Mouse (Mus musculus): ENCODE data around the gene 1700088E04Rik. TPM values are rescaled to one million over a fixed set of nuclear protein-coding genes. Genes with fewer than 3 reads are reported as not detected.

The 1700088E04Rik gene
- polyA plus RNA-seq, 1 experiment from 2014 or later = 6.0 TPM

- no peak for ATAC-seq (ENCODE audit: extremely low read depth, insufficient number of reproducible peaks, low FRiP score, low TSS enrichment)
- WGBS = 47% methylated on average over 7 of the region's 7 CpGs
- Histone ChIP-seq H3K27ac (replicated peaks) (no peak overlapping the region), H3K36me3 (peaks cover 85% of the 10 kb centered on the region), H3K9me3 (no peaks in the 10 kb centered on the region), H3K4me2 (no peak overlapping the region), H3K27me3 (replicated peaks) (no peaks in the 10 kb centered on the region), H3K4me1 (peaks cover 12% of the 10 kb centered on the region), H3K4me3 (no peak overlapping the region), H3K9ac (no peak overlapping the region)
Measured at GRCm38 (mm10) chr15:79131442-79131841, 9.6 kb downstream of the 1700088E04Rik start.

DNA sequence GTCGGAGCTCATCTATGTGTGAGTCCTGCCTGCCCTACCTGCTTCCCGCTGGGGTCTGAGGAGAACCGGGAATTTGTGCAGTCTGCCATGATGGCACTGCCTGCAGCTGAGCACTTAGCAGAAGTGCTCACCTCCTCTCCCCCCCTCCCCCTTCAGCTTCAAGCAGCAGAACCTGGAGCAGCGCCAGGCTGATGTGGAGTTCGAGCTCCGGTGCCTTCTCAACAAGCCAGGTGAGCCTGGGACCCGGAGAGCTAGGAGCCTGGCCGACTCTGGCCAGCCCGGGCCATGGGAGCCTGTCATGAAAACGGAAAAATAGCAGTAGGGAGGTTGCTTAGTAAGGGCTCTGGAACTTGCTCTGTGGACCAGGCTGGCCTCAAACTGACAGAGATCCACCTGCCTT is 10.3 kb downstream of the 1700088E04Rik start:
- 67% methylated on average over 10 of the region's 10 CpGs for WGBS
- no peak overlapping the region for H3K9ac ChIP-seq

GRCm38 (mm10) chr15:79129311-79129710 is 11.7 kb downstream of the 1700088E04Rik start:
- Histone ChIP-seq H3K27me3 (replicated peaks) (no peaks in the 10 kb centered on the region), H3K4me2 (no peak overlapping the region), H3K4me3 (no peak overlapping the region), H3K36me3 (peaks cover 99% of the 10 kb centered on the region), H3K4me1 (peaks cover 18% of the 10 kb centered on the region), H3K9me3 (no peaks in the 10 kb centered on the region), H3K9ac (no peak overlapping the region), H3K27ac (replicated peaks) (no peak overlapping the region)
- 70% methylated on average over 7 of the region's 7 CpGs for WGBS
- ATAC-seq (ENCODE audit: extremely low read depth, insufficient number of reproducible peaks, low FRiP score, low TSS enrichment) = no peak

More for the DNA sequence above, 10.3 kb downstream of the 1700088E04Rik start:
- Histone ChIP-seq H3K4me3 (no peak overlapping the region), H3K36me3 (peaks cover 92% of the 10 kb centered on the region), H3K27ac (replicated peaks) (no peak overlapping the region), H3K27me3 (replicated peaks) (no peaks in the 10 kb centered on the region), H3K9me3 (no peaks in the 10 kb centered on the region), H3K4me1 (peaks cover 12% of the 10 kb centered on the region), H3K4me2 (no peak overlapping the region)
- ATAC-seq (ENCODE audit: extremely low read depth, insufficient number of reproducible peaks, low FRiP score, low TSS enrichment) = no peak

- Histone ChIP-seq H3K4me2 (no peak overlapping the region), H3K9me3 (no peaks in the 10 kb centered on the region), H3K27ac (replicated peaks) (no peak overlapping the region), H3K36me3 (peaks cover 98% of the 10 kb centered on the region), H3K27me3 (replicated peaks) (no peaks in the 10 kb centered on the region), H3K4me3 (no peak overlapping the region), H3K4me1 (peaks cover 29% of the 10 kb centered on the region), H3K9ac (no peak overlapping the region)
- no peak for ATAC-seq (ENCODE audit: extremely low read depth, insufficient number of reproducible peaks, low FRiP score, low TSS enrichment)
- WGBS = 87% methylated on average over 5 of the region's 5 CpGs
Measured at GRCm38 (mm10) chr15:79128208-79128607, 12.8 kb downstream of the 1700088E04Rik start.

DNA sequence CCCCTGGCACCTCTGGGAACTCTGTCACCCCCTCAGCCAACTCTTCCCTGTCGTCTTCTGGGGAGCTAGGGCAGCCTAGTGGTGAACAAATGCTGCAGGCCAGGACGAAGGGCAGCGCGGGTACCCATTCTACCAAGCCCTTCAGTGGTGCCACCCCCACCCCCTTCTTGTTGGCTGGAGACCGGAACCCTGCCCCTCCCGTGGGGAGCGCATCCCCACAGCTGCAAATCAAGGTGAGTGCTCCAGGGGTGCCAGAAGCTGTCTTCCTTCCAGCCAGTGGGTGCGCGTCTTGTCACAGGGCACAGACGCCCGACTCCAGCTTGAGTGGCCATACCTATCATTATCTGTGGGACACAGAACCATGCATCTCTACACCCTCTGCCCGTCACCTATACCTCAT is 14.0 kb downstream of the 1700088E04Rik start:
- H3K27ac ChIP-seq (replicated peaks) = no peak overlapping the region

GRCm38 (mm10) chr15:79126217-79126932 is 14.7 kb downstream of the 1700088E04Rik start:
- ATAC-seq (ENCODE audit: extremely low read depth, insufficient number of reproducible peaks, low FRiP score, low TSS enrichment) = no peak
- Histone ChIP-seq H3K27me3 (replicated peaks) (no peaks in the 10 kb centered on the region), H3K9ac (no peak overlapping the region)

More for the DNA sequence above, 14.0 kb downstream of the 1700088E04Rik start:
- Histone ChIP-seq H3K9ac (no peak overlapping the region), H3K27me3 (replicated peaks) (no peaks in the 10 kb centered on the region), H3K9me3 (no peaks in the 10 kb centered on the region), H3K4me1 (peaks cover 39% of the 10 kb centered on the region), H3K4me2 (no peak overlapping the region), H3K36me3 (peaks cover 98% of the 10 kb centered on the region), H3K4me3 (no peak overlapping the region)
- no peak for ATAC-seq (ENCODE audit: extremely low read depth, insufficient number of reproducible peaks, low FRiP score, low TSS enrichment)
- 89% methylated on average over 12 of the region's 12 CpGs for WGBS

DNA sequence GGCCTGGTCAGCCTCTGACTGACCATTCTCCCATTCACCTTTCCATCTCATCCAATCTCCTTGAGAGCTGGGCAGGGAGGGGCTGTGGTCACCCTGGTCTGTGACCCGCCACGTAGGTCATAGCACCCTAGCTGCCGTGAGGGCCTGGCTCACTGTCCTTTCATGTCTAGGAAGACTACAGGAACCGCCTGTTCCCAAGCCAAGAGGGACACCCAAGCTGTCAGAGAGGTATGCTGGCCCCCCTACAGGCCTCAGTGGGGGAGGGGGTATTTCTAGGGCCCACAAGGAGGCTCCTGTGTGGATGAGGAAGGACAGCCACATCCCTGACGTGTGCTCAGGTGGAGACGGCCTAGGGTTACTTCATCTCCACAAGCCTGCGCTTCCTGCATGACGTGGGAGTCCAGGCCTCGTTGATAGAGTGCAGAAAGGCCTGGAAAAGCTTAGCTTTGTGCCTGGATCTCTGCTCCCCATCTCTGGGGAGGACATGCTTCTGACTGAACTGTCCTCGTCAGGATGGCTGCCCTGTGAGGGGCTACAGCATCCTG is 16.6 kb downstream of the 1700088E04Rik start:
- H3K4me3 ChIP-seq = no peak overlapping the region
- H3K36me3 ChIP-seq = peaks cover 98% of the 10 kb centered on the region
- peaks cover 28% of the 10 kb centered on the region for H3K4me1 ChIP-seq
- H3K9me3 ChIP-seq = no peaks in the 10 kb centered on the region
- H3K4me2 ChIP-seq = no peak overlapping the region
- WGBS = 77% methylated on average over 10 of the region's 10 CpGs
- peak overlapping the region; percentile 69 for H3K9ac ChIP-seq
- ATAC-seq (ENCODE audit: extremely low read depth, insufficient number of reproducible peaks, low FRiP score, low TSS enrichment) = no peak
- peak overlapping the region; percentile 91 for H3K27ac ChIP-seq (replicated peaks)
- H3K27me3 ChIP-seq (replicated peaks) = no peaks in the 10 kb centered on the region

More at GRCm38 (mm10) chr15:79126217-79126932, 14.7 kb downstream of the 1700088E04Rik start:
- WGBS = 74% methylated on average over 13 of the region's 13 CpGs
- Histone ChIP-seq H3K27ac (replicated peaks) (no peak overlapping the region), H3K4me1 (peaks cover 39% of the 10 kb centered on the region), H3K4me2 (no peak overlapping the region), H3K36me3 (peaks cover 98% of the 10 kb centered on the region), H3K9me3 (no peaks in the 10 kb centered on the region), H3K4me3 (no peak overlapping the region)

DNA sequence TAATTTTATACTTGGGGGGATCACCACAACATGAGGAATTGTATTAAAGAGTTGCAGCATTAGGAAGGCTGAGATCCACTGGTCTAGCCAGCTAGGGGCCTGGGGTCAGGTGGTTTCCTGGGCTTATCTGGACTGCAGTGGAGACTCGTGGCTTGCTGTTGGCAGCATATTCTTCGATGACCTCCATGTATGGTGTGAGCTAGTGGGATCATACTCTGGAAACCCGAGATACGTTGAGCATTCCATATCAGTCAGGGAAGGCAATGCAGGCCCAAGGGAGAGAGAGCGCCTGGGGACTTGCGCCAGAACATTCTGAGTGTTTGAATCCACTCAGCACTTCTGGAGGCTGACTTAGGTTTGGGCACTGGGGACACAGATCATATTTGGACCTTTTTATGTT is 17.3 kb downstream of the 1700088E04Rik start:
- 27% methylated on average over 6 of the region's 6 CpGs for WGBS

DNA sequence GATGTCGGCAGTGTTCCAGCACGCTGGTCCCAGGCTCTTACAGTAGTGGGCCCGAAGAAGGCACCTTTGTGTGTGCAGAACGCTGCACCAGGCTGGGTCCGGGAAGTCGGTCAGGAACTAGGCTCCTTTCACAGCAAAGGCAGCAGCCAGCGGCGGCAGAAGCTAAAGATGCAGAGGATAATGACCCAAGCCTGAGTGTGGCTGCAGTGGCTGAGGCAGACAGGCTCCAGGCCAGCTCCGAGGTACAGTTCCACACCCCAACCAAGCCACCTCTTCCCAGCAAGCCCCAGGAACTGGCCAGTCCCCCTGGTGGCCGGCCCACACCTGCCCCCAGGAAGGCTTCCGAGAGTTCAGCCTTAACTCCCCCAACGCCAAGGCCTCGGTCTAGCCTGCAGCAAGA is 18.5 kb downstream of the 1700088E04Rik start:
- no peak for ATAC-seq (ENCODE audit: extremely low read depth, insufficient number of reproducible peaks, low FRiP score, low TSS enrichment)
- Histone ChIP-seq H3K36me3 (peaks cover 99% of the 10 kb centered on the region), H3K4me2 (no peak overlapping the region), H3K27ac (replicated peaks) (peak overlapping the region; percentile 91), H3K9me3 (no peaks in the 10 kb centered on the region), H3K4me1 (peaks cover 28% of the 10 kb centered on the region), H3K9ac (peak overlapping the region; percentile 69; the same call in 1 of the 2 replicates), H3K27me3 (replicated peaks) (no peaks in the 10 kb centered on the region), H3K4me3 (no peak overlapping the region)
- 77% methylated on average over 13 of the region's 13 CpGs for WGBS

More for the DNA sequence above, 17.3 kb downstream of the 1700088E04Rik start:
- Histone ChIP-seq H3K36me3 (peaks cover 99% of the 10 kb centered on the region), H3K27ac (replicated peaks) (peak overlapping the region; percentile 91), H3K4me3 (no peak overlapping the region), H3K27me3 (replicated peaks) (no peaks in the 10 kb centered on the region), H3K9me3 (no peaks in the 10 kb centered on the region), H3K4me1 (peaks cover 28% of the 10 kb centered on the region), H3K9ac (peak overlapping the region; percentile 69), H3K4me2 (no peak overlapping the region)
- ATAC-seq (ENCODE audit: extremely low read depth, insufficient number of reproducible peaks, low FRiP score, low TSS enrichment) = peak; percentile 34; the same call in 1 of the 2 replicates

DNA sequence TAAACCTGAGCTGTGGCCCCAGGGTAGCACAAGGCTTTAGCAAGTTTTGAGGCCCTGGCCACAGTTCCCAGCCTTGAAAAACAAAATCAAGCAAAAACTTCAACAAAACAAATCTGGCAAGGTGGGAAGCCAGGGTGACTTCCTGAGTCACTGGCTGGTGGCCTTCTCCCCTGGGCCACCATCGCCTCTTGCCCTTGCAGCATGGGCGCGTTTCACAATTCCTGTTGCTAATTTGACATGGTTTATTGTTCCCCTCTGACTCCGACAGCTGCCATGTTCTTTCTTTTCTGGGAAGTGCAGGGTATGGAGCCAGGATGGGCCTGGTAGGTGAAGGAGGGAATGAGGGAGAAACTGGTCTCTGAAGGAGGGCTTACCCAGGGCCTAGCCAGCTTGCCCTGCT is 18.9 kb downstream of the 1700088E04Rik start:
- peak overlapping the region; percentile 91 for H3K27ac ChIP-seq (replicated peaks)
- no peak for ATAC-seq (ENCODE audit: extremely low read depth, insufficient number of reproducible peaks, low FRiP score, low TSS enrichment)
- 87% methylated on average over 4 of the region's 4 CpGs for WGBS

GRCm38 (mm10) chr15:79119491-79119890 is 21.6 kb downstream of the 1700088E04Rik start:
- H3K4me1 ChIP-seq = peaks cover 37% of the 10 kb centered on the region
- H3K36me3 ChIP-seq = peaks cover 99% of the 10 kb centered on the region
- WGBS = 65% methylated on average over 9 of the region's 9 CpGs
- no peaks in the 10 kb centered on the region for H3K27me3 ChIP-seq (replicated peaks)
- no peak overlapping the region for H3K27ac ChIP-seq (replicated peaks)
- H3K9ac ChIP-seq = no peak overlapping the region
- H3K4me2 ChIP-seq = no peak overlapping the region
- H3K9me3 ChIP-seq = no peaks in the 10 kb centered on the region
- ATAC-seq (ENCODE audit: extremely low read depth, insufficient number of reproducible peaks, low FRiP score, low TSS enrichment) = no peak
- H3K4me3 ChIP-seq = no peak overlapping the region

More for the DNA sequence above, 18.9 kb downstream of the 1700088E04Rik start:
- Histone ChIP-seq H3K4me3 (no peak overlapping the region), H3K4me1 (peaks cover 28% of the 10 kb centered on the region), H3K9ac (peak overlapping the region; percentile 69; the same call in 1 of the 2 replicates), H3K36me3 (peaks cover 99% of the 10 kb centered on the region), H3K9me3 (no peaks in the 10 kb centered on the region), H3K4me2 (no peak overlapping the region), H3K27me3 (replicated peaks) (no peaks in the 10 kb centered on the region)

Data from heart, embryonic 13.5 days (tissue).